Mouse (Mus musculus): ENCODE data around the gene Zfp652. TPM values are rescaled to one million over a fixed set of nuclear protein-coding genes. Genes with fewer than 3 reads are reported as not detected.

Zfp652 gene
- polyA plus RNA-seq, 1 experiment from 2014 or later = 24.4 TPM

- no peaks in the 10 kb centered on the region for H3K9me3 ChIP-seq (replicated peaks)
- no peaks in the 10 kb centered on the region for H3K36me3 ChIP-seq
- H3K9ac ChIP-seq (replicated peaks) = no peak overlapping the region
- ATAC-seq (ENCODE audit: low FRiP score) = no peak
- H3K27ac ChIP-seq (replicated peaks) = no peak overlapping the region
- H3K4me1 ChIP-seq = no peaks in the 10 kb centered on the region
- no peak overlapping the region for H3K4me2 ChIP-seq
- no peak overlapping the region for H3K4me3 ChIP-seq (replicated peaks)
- H3K27me3 ChIP-seq (replicated peaks) = no peaks in the 10 kb centered on the region
- WGBS = 95% methylated on average over 2 of the region's 2 CpGs
Measured at GRCm38 (mm10) chr11:95814101-95814500, 101.6 kb downstream of the Zfp652 start.

DNA sequence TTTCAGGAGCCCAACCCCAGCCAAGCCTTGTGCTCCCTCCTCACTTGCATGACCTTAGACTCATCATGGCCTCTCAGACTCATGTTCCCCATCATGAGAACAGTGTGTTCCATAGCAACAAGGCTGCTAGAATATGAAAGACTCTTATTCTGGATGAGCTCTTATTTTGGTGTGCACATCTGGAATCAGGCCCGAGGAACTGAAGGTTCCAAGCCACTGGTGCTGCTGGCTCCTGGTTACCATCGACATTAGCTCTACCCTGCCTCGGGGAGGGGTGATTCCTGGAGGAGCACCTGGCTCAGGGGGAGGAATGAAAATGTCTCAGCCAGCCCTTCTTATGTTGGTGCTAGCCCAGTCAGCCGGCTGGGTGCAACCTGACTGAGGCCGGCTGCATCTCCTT lies 102.4 kb downstream of the Zfp652 start:
- ATAC-seq (ENCODE audit: low FRiP score) = no peak
- H3K9ac ChIP-seq (replicated peaks) = no peak overlapping the region
- H3K4me3 ChIP-seq (replicated peaks) = no peak overlapping the region
- no peak overlapping the region for H3K4me2 ChIP-seq
- no peaks in the 10 kb centered on the region for H3K36me3 ChIP-seq
- no peaks in the 10 kb centered on the region for H3K9me3 ChIP-seq (replicated peaks)
- WGBS = 77% methylated on average over 5 of the region's 5 CpGs
- no peak overlapping the region for H3K27ac ChIP-seq (replicated peaks)
- H3K27me3 ChIP-seq (replicated peaks) = no peaks in the 10 kb centered on the region
- H3K4me1 ChIP-seq = no peaks in the 10 kb centered on the region

GRCm38 (mm10) chr11:95815412-95815811 lies 102.9 kb downstream of the Zfp652 start:
- Histone ChIP-seq H3K4me1 (no peaks in the 10 kb centered on the region), H3K27ac (replicated peaks) (no peak overlapping the region), H3K27me3 (replicated peaks) (no peaks in the 10 kb centered on the region), H3K36me3 (no peaks in the 10 kb centered on the region), H3K4me3 (replicated peaks) (no peak overlapping the region), H3K9ac (replicated peaks) (no peak overlapping the region), H3K4me2 (no peak overlapping the region), H3K9me3 (replicated peaks) (no peaks in the 10 kb centered on the region)
- no peak for ATAC-seq (ENCODE audit: low FRiP score)
- 80% methylated on average over 9 of the region's 9 CpGs for WGBS

DNA sequence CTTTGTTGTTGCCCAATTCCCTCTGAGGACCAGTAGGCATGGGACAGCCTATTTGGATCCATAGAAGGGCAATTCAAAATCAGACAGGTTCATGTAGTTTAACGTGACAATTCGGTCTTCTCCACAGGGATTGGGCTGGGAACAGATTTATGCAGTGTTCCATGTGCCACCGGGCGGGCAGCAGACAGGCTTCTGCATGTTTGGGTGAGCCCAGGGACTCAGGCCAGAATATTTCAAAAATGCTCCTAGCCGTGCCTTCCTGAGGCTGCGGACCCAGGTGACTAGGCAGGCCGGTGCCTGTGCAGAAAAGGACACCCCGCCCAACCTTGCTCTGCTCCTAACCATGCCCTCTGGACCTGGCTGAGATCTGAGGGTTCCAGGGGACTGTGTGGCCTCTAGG lies 106.7 kb downstream of the Zfp652 start:
- Histone ChIP-seq H3K9ac (replicated peaks) (no peak overlapping the region), H3K4me3 (replicated peaks) (no peak overlapping the region), H3K4me2 (no peak overlapping the region), H3K36me3 (no peaks in the 10 kb centered on the region), H3K27me3 (replicated peaks) (peaks cover 20% of the 10 kb centered on the region), H3K9me3 (replicated peaks) (no peaks in the 10 kb centered on the region), H3K4me1 (peaks cover 6% of the 10 kb centered on the region), H3K27ac (replicated peaks) (no peak overlapping the region)
- no peak for ATAC-seq (ENCODE audit: low FRiP score)
- 84% methylated on average over 8 of the region's 8 CpGs for WGBS

DNA sequence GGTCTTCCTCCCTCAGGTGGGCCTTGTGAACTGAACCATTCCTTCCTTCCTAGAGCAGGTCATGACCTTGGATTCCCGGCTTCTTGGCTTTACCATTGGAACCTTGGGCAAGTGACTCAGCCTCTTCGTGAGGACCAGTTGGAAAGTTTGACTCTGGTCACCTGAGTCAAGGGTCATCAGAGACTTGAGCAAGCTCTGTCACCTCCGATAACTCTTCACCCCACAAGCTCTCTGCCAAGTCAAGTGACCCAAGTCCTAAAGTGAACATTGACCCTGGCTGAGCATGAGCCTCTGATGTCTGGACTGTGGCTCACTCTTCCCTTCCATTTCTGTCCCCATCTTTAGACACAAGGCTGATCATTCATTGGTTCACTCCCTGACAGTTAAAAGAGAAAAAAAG lies 109.0 kb downstream of the Zfp652 start:
- WGBS = 94% methylated on average over 3 of the region's 3 CpGs
- Histone ChIP-seq H3K9ac (replicated peaks) (no peak overlapping the region), H3K4me3 (replicated peaks) (no peak overlapping the region), H3K36me3 (no peaks in the 10 kb centered on the region), H3K4me1 (peaks cover 13% of the 10 kb centered on the region), H3K9me3 (replicated peaks) (no peaks in the 10 kb centered on the region), H3K27ac (replicated peaks) (no peak overlapping the region), H3K4me2 (no peak overlapping the region), H3K27me3 (replicated peaks) (peaks cover 34% of the 10 kb centered on the region)
- ATAC-seq (ENCODE audit: low FRiP score) = no peak

DNA sequence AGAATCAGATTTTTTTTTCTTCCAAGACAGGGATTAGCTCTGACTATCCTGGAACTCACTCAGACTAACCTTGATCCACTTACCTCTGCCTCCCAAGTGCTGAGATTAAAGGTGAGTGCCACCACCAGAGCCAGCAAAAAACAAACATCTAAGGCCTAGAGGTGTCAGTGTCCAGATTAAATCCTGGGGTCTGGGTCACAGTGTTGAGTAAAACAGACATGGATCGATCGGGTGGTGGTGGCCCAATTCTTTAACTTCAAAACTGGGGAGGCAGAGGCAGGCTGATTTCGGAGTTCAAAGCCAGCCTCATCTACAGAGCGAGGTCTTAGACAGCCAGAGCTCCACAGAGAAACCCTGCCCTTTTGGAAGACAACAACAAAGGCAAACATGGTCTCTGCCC lies 110.0 kb downstream of the Zfp652 start:
- H3K27me3 ChIP-seq (replicated peaks) = peaks cover 42% of the 10 kb centered on the region

DNA sequence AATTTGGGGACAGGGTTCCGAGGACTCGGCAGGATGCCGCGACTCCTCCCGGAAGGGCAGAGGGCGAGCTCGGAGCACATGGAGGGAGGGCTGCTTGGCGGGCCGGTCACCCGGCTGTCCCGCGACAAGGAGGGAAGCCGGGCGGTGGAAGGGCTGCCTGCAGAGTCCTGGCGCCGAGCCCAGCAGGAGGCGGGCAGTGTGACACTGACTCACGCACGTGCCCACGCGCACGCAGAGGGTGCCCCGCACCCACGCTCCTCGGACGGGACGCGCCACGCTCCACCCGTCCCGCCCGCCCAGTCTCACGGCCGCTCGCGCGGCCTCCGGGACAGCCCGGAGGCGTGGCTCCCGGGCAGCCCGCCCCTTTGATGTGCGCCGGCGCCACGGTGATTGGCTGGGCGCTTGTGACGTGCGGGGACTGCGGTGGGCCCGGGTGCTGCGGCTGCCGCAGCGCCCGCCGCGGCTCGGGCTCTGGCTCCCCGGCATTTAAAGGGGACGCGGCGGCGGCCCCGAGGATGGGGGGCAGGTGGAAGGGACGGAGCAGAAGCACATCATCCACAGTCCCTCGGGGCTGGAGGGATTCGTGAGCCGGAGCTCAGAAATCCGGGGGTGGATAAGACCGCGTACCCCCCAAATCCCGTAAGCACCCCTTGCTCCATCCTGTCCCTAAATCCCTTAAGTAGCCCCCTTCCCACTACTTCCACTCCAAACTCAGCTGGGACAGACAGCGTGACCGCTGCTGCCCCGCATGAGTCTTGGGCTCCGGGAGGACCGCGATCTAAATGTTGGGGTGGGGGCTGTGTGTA lies 111.8 kb downstream of the Zfp652 start, which contains the start of gene Phospho1:
Phospho1 (plus strand) TSS at position 429 of the 806 bp plus-strand sequence.
- ATAC-seq (ENCODE audit: low FRiP score) = peak; percentile 98
- H3K9ac ChIP-seq (replicated peaks) = peak within 1 kb of the TSS; percentile 72
- H3K4me1 ChIP-seq = peaks cover 13% of the 10 kb centered on the region
- peaks cover 58% of the 10 kb centered on the region for H3K27me3 ChIP-seq (replicated peaks)
- no peak within 1 kb of the TSS for H3K27ac ChIP-seq (replicated peaks)
- H3K36me3 ChIP-seq = no peaks in the 10 kb centered on the region
- peak within 1 kb of the TSS; percentile 55 for H3K4me3 ChIP-seq (replicated peaks)
- under 1% methylated on average over 68 of the region's 78 CpGs for WGBS
- H3K4me2 ChIP-seq = peak within 1 kb of the TSS; percentile 100
- H3K9me3 ChIP-seq (replicated peaks) = no peaks in the 10 kb centered on the region

More for the DNA sequence above, 110.0 kb downstream of the Zfp652 start:
- Histone ChIP-seq H3K27ac (replicated peaks) (no peak overlapping the region), H3K9ac (replicated peaks) (no peak overlapping the region), H3K4me3 (replicated peaks) (no peak overlapping the region), H3K4me2 (no peak overlapping the region), H3K36me3 (no peaks in the 10 kb centered on the region), H3K9me3 (replicated peaks) (no peaks in the 10 kb centered on the region), H3K4me1 (peaks cover 13% of the 10 kb centered on the region)
- 96% methylated on average over 4 of the region's 4 CpGs for WGBS
- no peak for ATAC-seq (ENCODE audit: low FRiP score)

DNA sequence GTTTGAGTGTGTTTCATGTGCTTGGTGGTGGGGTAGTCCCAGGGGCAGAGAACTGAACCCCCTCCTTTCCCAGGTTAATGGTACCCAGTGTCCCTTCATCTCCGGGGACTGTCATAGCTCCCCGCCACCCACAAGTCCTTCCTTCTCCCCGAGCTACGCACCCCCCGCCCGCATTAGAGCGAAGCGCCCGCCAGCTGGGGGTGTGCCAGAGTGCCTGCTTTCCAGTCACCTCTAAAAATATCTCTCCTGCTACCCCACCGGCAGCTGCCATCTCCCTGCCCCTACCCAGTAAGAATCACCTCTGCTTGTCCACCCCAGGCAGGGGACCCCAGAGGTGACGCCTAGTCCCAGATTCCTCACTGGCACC lies 112.4 kb downstream of the Zfp652 start:
- H3K4me1 ChIP-seq = peaks cover 14% of the 10 kb centered on the region
- WGBS = under 1% methylated on average over 11 of the region's 11 CpGs
- no peak overlapping the region for H3K27ac ChIP-seq (replicated peaks)
- H3K4me3 ChIP-seq (replicated peaks) = peak overlapping the region; percentile 55
- no peak; the same call in none of the 2 replicates for ATAC-seq (ENCODE audit: low FRiP score)
- peak overlapping the region; percentile 72 for H3K9ac ChIP-seq (replicated peaks)
- H3K9me3 ChIP-seq (replicated peaks) = no peaks in the 10 kb centered on the region
- no peaks in the 10 kb centered on the region for H3K36me3 ChIP-seq
- peaks cover 64% of the 10 kb centered on the region for H3K27me3 ChIP-seq (replicated peaks)
- H3K4me2 ChIP-seq = peak overlapping the region; percentile 100

DNA sequence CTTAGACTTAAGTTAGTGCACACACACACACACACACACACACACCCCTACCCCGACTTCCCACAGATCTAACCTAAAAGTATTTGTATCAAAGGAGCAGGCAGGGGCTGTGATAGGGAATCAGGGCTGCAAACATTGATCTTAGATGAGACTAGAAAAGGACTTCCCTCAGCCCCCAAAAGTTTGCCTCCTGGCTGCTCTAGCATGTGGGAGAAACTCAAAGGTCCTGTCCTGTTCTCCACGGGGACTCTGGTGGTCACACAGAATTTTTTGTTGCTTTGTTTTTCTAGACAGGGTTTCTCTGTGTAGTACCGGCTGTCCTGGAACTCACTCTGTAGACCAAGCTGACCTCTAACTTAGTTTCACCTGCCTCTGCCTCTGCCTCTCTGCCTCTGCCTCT lies 113.2 kb downstream of the Zfp652 start:
- Histone ChIP-seq H3K4me2 (no peak overlapping the region), H3K9me3 (replicated peaks) (no peaks in the 10 kb centered on the region), H3K9ac (replicated peaks) (no peak overlapping the region), H3K36me3 (no peaks in the 10 kb centered on the region), H3K27me3 (replicated peaks) (peaks cover 71% of the 10 kb centered on the region), H3K4me1 (peaks cover 21% of the 10 kb centered on the region), H3K27ac (replicated peaks) (no peak overlapping the region), H3K4me3 (replicated peaks) (no peak overlapping the region)
- no peak for ATAC-seq (ENCODE audit: low FRiP score)
- WGBS = 59% methylated on average over 3 of the region's 3 CpGs

GRCm38 (mm10) chr11:95826317-95827167 lies 114.1 kb downstream of the Zfp652 start:
- no peaks in the 10 kb centered on the region for H3K9me3 ChIP-seq (replicated peaks)
- 52% methylated on average over 6 of the region's 6 CpGs for WGBS
- H3K9ac ChIP-seq (replicated peaks) = no peak overlapping the region
- ATAC-seq (ENCODE audit: low FRiP score) = no peak
- peaks cover 30% of the 10 kb centered on the region for H3K4me1 ChIP-seq
- H3K27me3 ChIP-seq (replicated peaks) = peaks cover 81% of the 10 kb centered on the region
- no peaks in the 10 kb centered on the region for H3K36me3 ChIP-seq
- no peak overlapping the region for H3K4me2 ChIP-seq
- H3K4me3 ChIP-seq (replicated peaks) = no peak overlapping the region
- no peak overlapping the region for H3K27ac ChIP-seq (replicated peaks)

DNA sequence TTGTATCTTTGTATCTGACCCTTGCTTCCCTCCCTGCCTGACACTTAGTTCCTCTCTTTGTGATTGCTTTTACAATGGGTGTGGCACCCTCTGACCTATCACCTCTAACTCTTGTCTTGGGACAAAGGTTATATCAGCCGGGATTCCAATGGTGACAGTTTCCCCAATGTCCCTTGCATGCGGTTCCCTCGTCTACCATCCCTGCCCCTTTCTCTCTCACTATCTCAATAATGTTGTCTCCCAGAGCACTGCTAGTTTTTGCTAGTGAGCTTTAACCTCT lies 114.6 kb downstream of the Zfp652 start:
- no peak overlapping the region for H3K4me2 ChIP-seq
- H3K36me3 ChIP-seq = no peaks in the 10 kb centered on the region
- H3K27me3 ChIP-seq (replicated peaks) = peaks cover 81% of the 10 kb centered on the region
- no peak for ATAC-seq (ENCODE audit: low FRiP score)
- no peak overlapping the region for H3K4me3 ChIP-seq (replicated peaks)
- 18% methylated on average over 3 of the region's 3 CpGs for WGBS
- no peaks in the 10 kb centered on the region for H3K9me3 ChIP-seq (replicated peaks)
- H3K27ac ChIP-seq (replicated peaks) = no peak overlapping the region
- H3K4me1 ChIP-seq = peaks cover 32% of the 10 kb centered on the region
- H3K9ac ChIP-seq (replicated peaks) = no peak overlapping the region
